Mouse (Mus musculus): ENCODE data around the gene Smtn. TPM values are rescaled to one million over a fixed set of nuclear protein-coding genes. Genes with fewer than 3 reads are reported as not detected.

Gene Smtn
- polyA plus RNA-seq, 1 experiment from 2014 or later = 37.4 TPM

DNA sequence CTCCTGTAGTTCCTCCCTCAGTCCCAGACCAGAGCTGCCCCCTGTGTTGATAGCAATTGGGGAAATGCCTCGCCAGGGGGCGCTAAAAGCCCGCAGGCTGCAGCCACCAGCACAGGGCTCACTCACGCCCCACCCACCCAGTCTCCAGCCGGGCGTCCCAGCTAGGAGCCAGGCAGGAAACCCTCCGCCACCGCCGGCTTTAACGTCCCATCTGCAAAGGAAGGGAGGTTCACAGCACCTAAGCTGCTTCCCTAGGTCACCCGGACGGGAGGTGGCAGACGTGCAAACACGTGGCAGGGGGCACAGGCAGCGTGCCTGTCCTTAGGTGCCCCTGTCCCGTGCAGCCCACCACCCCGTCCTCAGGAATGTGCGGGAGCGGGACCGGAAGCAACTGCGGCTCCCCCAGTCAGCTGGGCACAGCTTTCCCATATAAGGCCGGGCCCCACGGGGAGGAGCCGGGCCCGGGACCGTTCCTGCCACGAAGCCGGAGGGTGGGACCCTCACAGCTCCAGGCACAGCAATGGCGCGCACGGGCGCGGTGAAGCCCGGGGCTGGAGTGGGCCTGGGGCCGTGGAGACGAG, 4.9 kb downstream of the Smtn start:
- WGBS = 0% methylated on average over 35 of the region's 36 CpGs
- Histone ChIP-seq H3K9me3 (ENCODE audit: control insufficient read depth, low read length) (no peaks in the 10 kb centered on the region), H3K9ac (ENCODE audit: low read length) (peak overlapping the region; percentile 75), H3K27ac (ENCODE audit: low read depth, low read length) (peak overlapping the region; percentile 60), H3K27me3 (ENCODE audit: control insufficient read depth, insufficient read depth, low read length) (no peaks in the 10 kb centered on the region), H3K4me2 (ENCODE audit: low read depth) (peak overlapping the region; percentile 85), H3K4me3 (ENCODE audit: low read depth, low read length) (peak overlapping the region; percentile 51), H3K36me3 (ENCODE audit: control insufficient read depth, insufficient read depth, low read length) (peaks cover 7% of the 10 kb centered on the region), H3K4me1 (ENCODE audit: control insufficient read depth, insufficient read depth, low read length) (peaks cover 19% of the 10 kb centered on the region)
- peak; percentile 96 for DNase-seq (ENCODE audit: low spot score)
- peak; percentile 81 for ATAC-seq (ENCODE audit: insufficient read depth, low FRiP score, low TSS enrichment)

DNA sequence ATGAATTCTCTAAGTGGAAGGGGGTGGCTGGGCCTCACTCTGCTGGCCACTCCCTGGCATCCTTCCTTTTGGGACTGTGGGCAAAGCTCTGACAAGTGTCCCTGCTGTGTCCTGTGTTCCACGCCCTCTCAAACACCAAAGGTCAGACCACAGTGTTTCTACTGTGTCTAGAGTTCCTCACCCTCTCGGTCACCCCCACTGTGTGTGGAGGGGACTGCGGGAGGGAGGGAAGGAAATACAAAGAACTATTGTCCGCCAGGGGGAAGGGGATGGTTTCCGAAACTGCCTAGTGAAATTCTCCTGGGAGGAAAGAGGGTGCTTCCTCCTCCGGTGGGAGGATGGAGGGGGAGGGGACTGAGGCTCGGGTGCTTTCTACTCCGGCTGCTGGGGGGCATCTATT, 5.5 kb downstream of the Smtn start:
- Histone ChIP-seq H3K36me3 (ENCODE audit: control insufficient read depth, insufficient read depth, low read length) (peaks cover 8% of the 10 kb centered on the region), H3K4me3 (ENCODE audit: low read depth, low read length) (peak overlapping the region; percentile 51; the same call in 1 of the 2 replicates), H3K9ac (ENCODE audit: low read length) (peak overlapping the region; percentile 41), H3K4me1 (ENCODE audit: control insufficient read depth, insufficient read depth, low read length) (peaks cover 19% of the 10 kb centered on the region), H3K9me3 (ENCODE audit: control insufficient read depth, low read length) (no peaks in the 10 kb centered on the region), H3K27me3 (ENCODE audit: control insufficient read depth, insufficient read depth, low read length) (no peaks in the 10 kb centered on the region), H3K27ac (ENCODE audit: low read depth, low read length) (peak overlapping the region; percentile 60), H3K4me2 (ENCODE audit: low read depth) (peak overlapping the region; percentile 85)
- DNase-seq (ENCODE audit: low spot score) = no peak
- peak; percentile 4; the same call in 1 of the 2 replicates for ATAC-seq (ENCODE audit: insufficient read depth, low FRiP score, low TSS enrichment)
- 7% methylated on average over 8 of the region's 8 CpGs for WGBS

DNA sequence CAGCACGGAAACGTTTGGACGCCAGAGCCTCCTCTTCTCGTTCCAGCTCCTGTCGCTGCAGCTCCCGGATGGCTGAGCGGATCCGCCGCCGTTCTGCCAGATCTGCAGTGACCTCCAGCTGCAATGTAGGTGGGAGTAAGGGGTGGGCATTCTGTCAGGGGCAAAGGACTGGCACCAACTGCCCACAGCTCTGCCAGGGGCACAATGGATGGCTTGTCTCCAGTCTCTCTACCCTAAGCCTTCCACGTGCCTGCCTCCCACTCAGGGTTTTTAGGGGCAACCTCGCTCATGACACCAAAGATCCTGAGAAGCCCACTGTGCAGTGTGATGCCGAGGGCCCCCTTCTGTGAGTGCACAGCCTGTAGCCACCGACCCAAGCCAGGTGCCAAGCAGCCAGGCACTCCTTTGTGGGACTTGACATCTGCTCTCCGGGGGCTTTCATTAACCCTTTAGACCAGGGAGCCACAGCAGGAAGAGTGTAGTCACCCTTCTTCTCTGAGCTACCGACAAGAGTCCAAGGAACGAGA, 6.9 kb downstream of the Smtn start:
- Histone ChIP-seq H3K4me1 (ENCODE audit: control insufficient read depth, insufficient read depth, low read length) (peaks cover 17% of the 10 kb centered on the region), H3K9ac (ENCODE audit: low read length) (no peak overlapping the region), H3K4me2 (ENCODE audit: low read depth) (no peak overlapping the region), H3K27me3 (ENCODE audit: control insufficient read depth, insufficient read depth, low read length) (no peaks in the 10 kb centered on the region), H3K4me3 (ENCODE audit: low read depth, low read length) (no peak overlapping the region), H3K27ac (ENCODE audit: low read depth, low read length) (no peak overlapping the region), H3K36me3 (ENCODE audit: control insufficient read depth, insufficient read depth, low read length) (peaks cover 15% of the 10 kb centered on the region), H3K9me3 (ENCODE audit: control insufficient read depth, low read length) (no peaks in the 10 kb centered on the region)
- no peak for DNase-seq (ENCODE audit: low spot score)
- WGBS = 90% methylated on average over 17 of the region's 17 CpGs
- no peak for ATAC-seq (ENCODE audit: insufficient read depth, low FRiP score, low TSS enrichment)

DNA sequence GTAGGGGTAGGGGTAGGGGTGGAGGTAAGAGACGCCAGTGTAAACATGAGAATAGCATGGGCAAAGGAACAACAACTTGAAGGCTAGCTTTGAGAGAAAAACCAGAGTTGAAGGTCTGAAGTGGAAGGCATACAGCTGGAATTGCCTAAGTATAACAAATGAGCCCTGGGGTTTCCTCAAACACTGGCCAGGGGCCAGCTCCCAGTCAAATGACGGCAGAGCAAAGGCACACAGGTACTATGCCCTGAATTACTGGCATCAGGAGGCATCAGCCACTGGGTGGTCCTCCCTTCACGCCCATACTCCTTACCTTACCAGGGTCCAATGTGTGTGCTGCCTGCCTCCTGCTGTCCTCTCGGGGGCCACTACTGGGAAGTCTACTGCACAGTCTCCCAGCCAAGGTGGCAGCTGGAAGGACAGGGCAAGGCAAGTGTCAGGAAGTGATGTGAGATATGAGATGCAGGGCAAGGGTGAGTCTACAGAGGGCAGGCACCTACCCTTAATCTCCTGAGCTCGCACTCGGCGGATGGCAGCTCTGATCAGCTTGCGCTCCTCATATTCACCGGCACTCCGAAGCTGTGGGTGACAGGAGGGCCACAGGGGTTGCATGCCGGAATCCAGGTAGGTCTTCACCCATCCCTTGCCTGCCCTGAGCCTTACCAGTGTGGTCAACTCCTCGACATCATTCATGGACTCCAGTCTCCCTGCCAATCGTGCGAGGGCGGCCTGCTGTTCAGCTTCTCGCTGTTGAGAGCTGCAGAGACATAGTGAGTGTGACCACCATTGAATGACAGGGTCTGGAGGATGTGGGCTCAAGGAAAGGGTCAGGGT, 8.1 kb downstream of the Smtn start:
- peaks cover 19% of the 10 kb centered on the region for H3K36me3 ChIP-seq (ENCODE audit: control insufficient read depth, insufficient read depth, low read length)
- H3K4me3 ChIP-seq (ENCODE audit: low read depth, low read length) = no peak overlapping the region

DNA sequence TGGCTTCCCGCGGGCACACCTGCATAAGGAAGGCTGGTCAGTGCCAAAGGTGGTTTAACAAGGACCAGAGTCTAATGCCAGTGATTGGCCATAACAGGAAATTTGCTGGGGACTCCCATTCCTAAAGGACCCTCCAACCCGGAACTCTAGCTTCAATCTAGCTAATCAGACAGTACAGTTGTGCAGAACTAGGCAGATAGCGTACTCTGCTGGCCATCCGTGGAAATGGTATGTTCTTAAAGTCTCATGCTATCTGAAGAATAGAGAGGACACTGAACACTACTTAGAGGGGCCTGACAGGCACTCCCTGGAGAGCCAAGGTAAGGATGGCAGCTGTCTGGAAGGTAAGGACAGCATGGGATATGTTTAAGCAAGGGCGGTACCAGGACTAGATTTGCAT, 8.8 kb downstream of the Smtn start:
- DNase-seq (ENCODE audit: low spot score) (no peak), ATAC-seq (ENCODE audit: insufficient read depth, low FRiP score, low TSS enrichment) (no peak)
- no peaks in the 10 kb centered on the region for H3K9me3 ChIP-seq (ENCODE audit: control insufficient read depth, low read length)
- peaks cover 19% of the 10 kb centered on the region for H3K36me3 ChIP-seq (ENCODE audit: control insufficient read depth, insufficient read depth, low read length)
- H3K27me3 ChIP-seq (ENCODE audit: control insufficient read depth, insufficient read depth, low read length) = no peaks in the 10 kb centered on the region
- no peak overlapping the region for H3K4me2 ChIP-seq (ENCODE audit: low read depth)
- 79% methylated on average over 6 of the region's 6 CpGs for WGBS
- peaks cover 10% of the 10 kb centered on the region for H3K4me1 ChIP-seq (ENCODE audit: control insufficient read depth, insufficient read depth, low read length)
- H3K4me3 ChIP-seq (ENCODE audit: low read depth, low read length) = no peak overlapping the region
- H3K27ac ChIP-seq (ENCODE audit: low read depth, low read length) = no peak overlapping the region
- no peak overlapping the region for H3K9ac ChIP-seq (ENCODE audit: low read length)

More for the DNA sequence above, 8.1 kb downstream of the Smtn start:
- ATAC-seq (ENCODE audit: insufficient read depth, low FRiP score, low TSS enrichment) (no peak), DNase-seq (ENCODE audit: low spot score) (no peak)
- no peak overlapping the region for H3K4me2 ChIP-seq (ENCODE audit: low read depth)
- no peak overlapping the region for H3K27ac ChIP-seq (ENCODE audit: low read depth, low read length)
- H3K27me3 ChIP-seq (ENCODE audit: control insufficient read depth, insufficient read depth, low read length) = no peaks in the 10 kb centered on the region
- no peaks in the 10 kb centered on the region for H3K9me3 ChIP-seq (ENCODE audit: control insufficient read depth, low read length)
- peaks cover 10% of the 10 kb centered on the region for H3K4me1 ChIP-seq (ENCODE audit: control insufficient read depth, insufficient read depth, low read length)
- no peak overlapping the region for H3K9ac ChIP-seq (ENCODE audit: low read length)
- WGBS = 89% methylated on average over 16 of the region's 16 CpGs

DNA sequence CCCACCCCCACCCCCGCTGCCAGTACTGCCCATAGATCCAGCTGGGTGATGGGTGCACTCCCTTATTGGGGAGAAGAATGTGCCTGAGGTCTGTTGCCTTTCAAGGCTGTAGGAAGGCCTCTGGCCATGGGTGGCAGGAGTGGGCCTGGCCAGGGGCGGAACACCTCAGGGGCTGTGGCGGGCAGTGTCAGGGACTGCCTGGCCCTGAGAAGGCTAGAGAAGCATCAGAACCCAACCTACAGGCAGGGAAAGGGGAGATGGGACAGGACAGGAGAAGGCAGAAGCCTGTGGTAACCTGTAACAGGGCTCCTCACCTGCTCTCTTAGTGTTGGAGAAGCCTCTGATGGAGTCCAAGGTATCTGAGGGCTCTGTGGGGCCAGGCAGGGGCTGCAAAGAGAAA, 9.7 kb downstream of the Smtn start:
- Histone ChIP-seq H3K36me3 (ENCODE audit: control insufficient read depth, insufficient read depth, low read length) (peaks cover 20% of the 10 kb centered on the region), H3K9ac (ENCODE audit: low read length) (no peak overlapping the region), H3K4me1 (ENCODE audit: control insufficient read depth, insufficient read depth, low read length) (peaks cover 4% of the 10 kb centered on the region), H3K4me2 (ENCODE audit: low read depth) (no peak overlapping the region), H3K27me3 (ENCODE audit: control insufficient read depth, insufficient read depth, low read length) (no peaks in the 10 kb centered on the region), H3K27ac (ENCODE audit: low read depth, low read length) (no peak overlapping the region), H3K4me3 (ENCODE audit: low read depth, low read length) (no peak overlapping the region), H3K9me3 (ENCODE audit: control insufficient read depth, low read length) (no peaks in the 10 kb centered on the region)
- no peak for ATAC-seq (ENCODE audit: insufficient read depth, low FRiP score, low TSS enrichment)
- 94% methylated on average over 3 of the region's 3 CpGs for WGBS
- DNase-seq (ENCODE audit: low spot score) = no peak

DNA sequence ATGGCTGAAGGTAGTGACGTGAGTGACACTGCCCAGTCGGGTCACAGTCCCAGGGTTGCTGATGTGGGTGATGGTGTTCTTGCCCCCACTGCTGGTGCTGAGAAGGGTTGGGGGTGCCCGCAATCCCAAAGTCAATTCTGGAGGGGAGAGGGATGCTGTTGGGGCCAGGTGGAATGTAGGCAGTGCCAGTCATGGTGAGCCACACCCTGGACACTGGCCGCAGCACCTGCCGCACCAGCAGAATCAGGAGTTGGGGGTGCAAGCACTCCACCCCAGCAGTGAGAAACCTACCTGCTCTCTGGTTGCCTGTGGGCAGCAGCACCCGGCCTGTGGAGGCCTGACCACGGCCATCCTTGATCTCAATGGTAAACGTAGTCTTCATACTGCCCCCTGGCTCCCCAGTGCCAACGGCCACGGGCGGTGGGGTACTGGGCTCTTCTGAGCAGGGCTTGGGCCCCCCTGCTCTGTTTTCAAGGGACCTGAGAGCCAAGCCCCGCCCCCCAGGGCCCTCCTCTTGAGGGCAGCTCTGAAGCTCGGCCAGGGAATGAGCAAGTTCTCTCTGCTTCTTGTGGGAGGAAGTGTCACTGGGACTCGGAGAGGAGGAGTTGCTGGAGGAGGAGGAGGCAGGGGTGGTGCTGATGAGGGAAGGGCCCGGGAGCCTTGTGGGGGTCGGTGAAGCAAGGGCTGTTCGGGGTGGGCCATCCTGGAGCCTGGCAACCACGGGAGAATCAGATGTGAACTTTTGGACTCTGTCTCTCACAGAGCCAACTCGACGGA, 10.7 kb downstream of the Smtn start:
- H3K4me1 ChIP-seq (ENCODE audit: control insufficient read depth, insufficient read depth, low read length) = no peaks in the 10 kb centered on the region
- no peak overlapping the region for H3K9ac ChIP-seq (ENCODE audit: low read length)
- H3K27me3 ChIP-seq (ENCODE audit: control insufficient read depth, insufficient read depth, low read length) = no peaks in the 10 kb centered on the region
- no peak overlapping the region for H3K4me3 ChIP-seq (ENCODE audit: low read depth, low read length)
- H3K4me2 ChIP-seq (ENCODE audit: low read depth) = no peak overlapping the region
- peaks cover 22% of the 10 kb centered on the region for H3K36me3 ChIP-seq (ENCODE audit: control insufficient read depth, insufficient read depth, low read length)
- ATAC-seq (ENCODE audit: insufficient read depth, low FRiP score, low TSS enrichment) (no peak), DNase-seq (ENCODE audit: low spot score) (no peak)
- no peak overlapping the region for H3K27ac ChIP-seq (ENCODE audit: low read depth, low read length)
- no peaks in the 10 kb centered on the region for H3K9me3 ChIP-seq (ENCODE audit: control insufficient read depth, low read length)
- WGBS = 85% methylated on average over 20 of the region's 20 CpGs

DNA sequence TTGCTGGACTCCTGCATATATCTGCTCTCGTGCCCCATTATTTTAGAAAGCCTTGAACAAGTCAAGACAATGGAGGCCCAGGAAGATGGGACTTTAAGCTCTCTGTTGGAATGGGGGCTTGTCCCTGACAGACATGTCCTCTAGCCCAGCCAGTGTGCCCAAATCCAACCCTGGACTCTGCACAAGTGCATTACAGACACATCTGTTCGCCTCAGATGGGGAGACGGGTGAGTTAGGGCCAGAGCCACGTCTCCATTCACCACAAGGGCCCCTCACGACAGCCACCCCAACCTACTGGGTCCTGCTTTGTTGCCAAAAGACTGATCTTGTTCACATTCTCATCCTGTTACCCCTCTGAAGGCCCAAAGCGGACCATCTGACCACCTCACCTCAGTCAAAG, 12.2 kb downstream of the Smtn start:
- Histone ChIP-seq H3K4me1 (ENCODE audit: control insufficient read depth, insufficient read depth, low read length) (no peaks in the 10 kb centered on the region), H3K27ac (ENCODE audit: low read depth, low read length) (no peak overlapping the region), H3K4me2 (ENCODE audit: low read depth) (no peak overlapping the region), H3K36me3 (ENCODE audit: control insufficient read depth, insufficient read depth, low read length) (peaks cover 22% of the 10 kb centered on the region), H3K9me3 (ENCODE audit: control insufficient read depth, low read length) (no peaks in the 10 kb centered on the region), H3K9ac (ENCODE audit: low read length) (no peak overlapping the region), H3K27me3 (ENCODE audit: control insufficient read depth, insufficient read depth, low read length) (no peaks in the 10 kb centered on the region), H3K4me3 (ENCODE audit: low read depth, low read length) (no peak overlapping the region)
- ATAC-seq (ENCODE audit: insufficient read depth, low FRiP score, low TSS enrichment) (no peak), DNase-seq (ENCODE audit: low spot score) (no peak)
- 91% methylated on average over 6 of the region's 6 CpGs for WGBS
